Mouse (Mus musculus) olfactory bulb, adult 2 months (tissue): ENCODE measurements around the gene Sipa1l3. TPM values are rescaled to one million over a fixed set of nuclear protein-coding genes. Genes with fewer than 3 reads are reported as not detected.

ENCODE experiments used
- H3K27ac ChIP-seq: fragments of 200-500 bp; 2 replicates; pipeline ENCODE4 v1.5.1; 2012; ENCODE audit warnings: low read depth, low read length; ENCODE audit not compliant: insufficient read depth
- H3K4me1 ChIP-seq: fragments of 200-500 bp; 2 replicates; pipeline ENCODE4 v1.6.1; 2012; ENCODE audit warnings: low read length; ENCODE audit not compliant: control insufficient read depth, insufficient read depth
- H3K4me3 ChIP-seq: fragments of 200-500 bp; 2 replicates; pipeline ENCODE4 v1.5.1; 2012; ENCODE audit warnings: mild to moderate bottlenecking, low read depth, low read length, moderate library complexity; ENCODE audit not compliant: insufficient read depth
- CTCF ChIP-seq: fragments of 200-500 bp; IDR thresholded peaks from 2 replicates; pipeline ENCODE4 v1.5.1; 2012; ENCODE audit warnings: low read depth, mild to moderate bottlenecking, low read length, moderate library complexity; ENCODE audit not compliant: insufficient read depth
- POLR2A ChIP-seq: fragments of 200-500 bp; IDR thresholded peaks from 2 replicates; pipeline ENCODE4 v1.6.1; 2012; ENCODE audit warnings: mild to moderate bottlenecking, low read depth, low read length, moderate library complexity; ENCODE audit not compliant: insufficient read depth
- WGBS: fragments of 180-500 bp; shearing (Covaris S2); methylation state at CpG from one replicate; pipeline ENCODE4 v1.1.7; 2018; 5-methylcytosine and 5-hydroxymethylcytosine counted together
- polyA plus RNA-seq: library from polyadenylated mRNA; stranded (reverse); fragments of >200 nt; gene quantifications from 2 replicates; pipeline ENCODE4 v1.2.4, GENCODE M21; 2012; ENCODE audit warnings: low replicate concordance; ENCODE audit not compliant: missing spikeins, insufficient read depth, insufficient read length

Sipa1l3 gene
- polyA plus RNA-seq, 1 experiment: not detected

DNA sequence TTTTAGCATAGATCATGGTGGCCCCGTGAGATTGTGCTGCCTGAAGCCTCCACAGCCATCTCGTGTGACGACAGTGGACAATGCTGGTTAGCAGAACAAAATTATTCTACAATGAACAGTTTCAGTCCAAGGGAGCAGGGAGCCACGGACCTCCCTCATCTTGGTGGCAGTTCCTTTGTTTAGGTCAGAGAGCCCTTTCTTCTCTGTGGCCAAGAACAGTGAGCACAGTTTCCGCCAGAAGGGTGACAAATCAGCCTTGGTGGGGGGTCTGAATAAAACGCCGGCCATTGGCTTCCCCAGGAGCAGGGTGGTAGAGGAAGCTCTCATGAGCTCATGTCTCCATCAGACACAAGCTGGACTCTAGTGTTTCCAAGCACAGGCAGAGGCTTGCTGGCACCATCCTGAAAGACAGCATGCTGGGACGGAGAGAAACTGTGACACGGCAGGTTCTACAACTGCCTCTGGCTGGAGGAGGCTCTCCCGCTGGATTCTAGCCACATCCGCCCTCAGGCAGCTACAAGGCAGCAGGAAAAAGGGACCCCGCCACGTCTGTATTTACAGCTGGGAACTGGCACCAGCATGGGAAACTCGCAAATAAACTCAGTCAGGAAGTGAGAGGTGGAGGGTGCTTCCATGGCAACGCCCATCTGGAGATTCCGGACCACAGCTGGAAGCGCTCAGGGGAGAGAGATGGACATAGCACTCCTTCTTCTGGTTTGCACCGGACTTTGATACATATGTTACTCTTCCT lies 65.3 kb downstream of the Sipa1l3 start:
- WGBS: 22% methylated on average over 18 of the region's 18 CpGs
- Histone ChIP-seq H3K4me1 (peaks cover 32% of the 10 kb centered on the region), H3K4me3 (no peak overlapping the region), H3K27ac (no peak overlapping the region)
- no peak for TF ChIP-seq CTCF
- TF ChIP-seq POLR2A: no peak

GRCm38 (mm10) chr7:29452381-29452780 lies 66.1 kb downstream of the Sipa1l3 start:
- peaks cover 32% of the 10 kb centered on the region for H3K4me1 ChIP-seq

GRCm38 (mm10) chr7:29450175-29450574 lies 68.3 kb downstream of the Sipa1l3 start:
- WGBS: 70% methylated on average over 5 of the region's 5 CpGs
- Histone ChIP-seq H3K4me3 (no peak overlapping the region), H3K27ac (no peak overlapping the region), H3K4me1 (peaks cover 34% of the 10 kb centered on the region)
- TF ChIP-seq POLR2A (no peak), CTCF (no peak)

More at GRCm38 (mm10) chr7:29452381-29452780, 66.1 kb downstream of the Sipa1l3 start:
- Histone ChIP-seq H3K4me3 (no peak overlapping the region), H3K27ac (no peak overlapping the region)
- TF ChIP-seq POLR2A (no peak), CTCF (no peak)
- 85% methylated on average over 6 of the region's 6 CpGs for WGBS

DNA sequence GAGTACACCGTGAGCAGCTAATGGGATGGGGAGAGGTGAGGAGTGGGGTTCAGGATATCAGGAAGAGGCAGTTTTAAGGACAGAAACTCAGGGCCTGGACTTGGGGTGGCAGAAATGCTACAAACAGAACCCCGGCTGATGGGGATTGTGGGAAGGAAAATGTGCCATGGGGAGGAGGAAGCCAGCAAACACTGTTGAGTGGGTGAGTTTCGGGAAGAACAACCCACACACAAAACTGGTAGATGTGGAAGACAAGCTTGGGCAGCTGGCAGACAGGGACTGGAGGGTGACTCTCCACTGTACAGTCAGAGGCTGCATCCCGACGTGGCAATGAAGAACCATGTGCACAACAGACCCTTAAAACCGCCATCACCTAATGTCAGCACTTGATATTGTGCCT lies 69.6 kb downstream of the Sipa1l3 start:
- no peak overlapping the region for H3K27ac ChIP-seq
- H3K4me3 ChIP-seq: no peak overlapping the region
- peaks cover 43% of the 10 kb centered on the region for H3K4me1 ChIP-seq
- WGBS: 68% methylated on average over 6 of the region's 6 CpGs
- TF ChIP-seq CTCF (no peak), POLR2A (no peak)

- TF ChIP-seq POLR2A (no peak), CTCF (no peak)
- Histone ChIP-seq H3K4me1 (peaks cover 36% of the 10 kb centered on the region), H3K4me3 (no peak overlapping the region), H3K27ac (no peak overlapping the region)
- WGBS: 91% methylated on average over 11 of the region's 11 CpGs
These were observed 71.2 kb downstream of the Sipa1l3 start for GRCm38 (mm10) chr7:29447147-29447829.

DNA sequence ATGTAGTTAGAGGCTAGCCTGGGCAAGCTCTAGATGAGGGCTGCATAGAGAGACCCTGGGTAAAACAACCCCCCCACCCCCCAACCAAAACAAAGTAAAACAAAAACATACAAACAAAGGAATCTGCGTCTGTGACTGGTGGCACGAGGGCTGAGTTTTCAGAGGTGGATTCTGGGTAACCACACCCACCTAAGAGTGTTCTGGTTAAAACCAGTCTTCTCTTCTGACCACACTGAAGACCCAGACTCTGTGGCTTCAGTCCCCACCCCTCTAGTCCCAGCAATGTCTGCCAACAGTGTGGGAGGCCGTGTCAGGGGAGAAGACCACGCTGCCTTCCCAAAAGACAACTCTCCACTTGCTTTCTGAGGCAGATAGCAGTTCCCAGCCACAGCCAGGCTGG lies 72.3 kb downstream of the Sipa1l3 start:
- no peak overlapping the region for H3K27ac ChIP-seq
- WGBS: 84% methylated on average over 4 of the region's 4 CpGs
- TF ChIP-seq POLR2A (no peak), CTCF (no peak)
- no peak overlapping the region for H3K4me3 ChIP-seq
- H3K4me1 ChIP-seq: peaks cover 33% of the 10 kb centered on the region

DNA sequence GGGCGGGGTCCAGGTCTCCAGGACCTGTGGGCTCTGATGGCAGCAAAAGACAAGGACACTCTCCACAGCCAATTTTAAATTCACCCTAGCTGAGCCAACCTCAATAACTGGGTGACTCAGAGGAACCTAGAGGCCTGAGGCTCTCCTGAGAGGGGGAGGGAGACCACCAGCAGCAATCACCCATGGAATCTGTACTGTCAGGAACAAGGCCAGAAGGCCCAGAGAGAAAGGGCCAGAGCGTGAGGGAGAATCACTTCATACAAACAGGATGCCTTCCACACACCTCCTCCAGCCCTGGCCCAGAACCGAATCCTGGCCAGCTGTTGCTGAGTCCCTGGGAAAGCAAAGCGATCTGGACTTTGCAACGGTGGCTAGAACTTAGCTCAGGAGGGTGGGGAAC lies 73.9 kb downstream of the Sipa1l3 start:
- Histone ChIP-seq H3K27ac (peak overlapping the region; percentile 40; the same call in 1 of the 2 replicates), H3K4me3 (no peak overlapping the region), H3K4me1 (peaks cover 40% of the 10 kb centered on the region)
- 81% methylated on average over 5 of the region's 5 CpGs for WGBS
- TF ChIP-seq CTCF (no peak), POLR2A (no peak)

DNA sequence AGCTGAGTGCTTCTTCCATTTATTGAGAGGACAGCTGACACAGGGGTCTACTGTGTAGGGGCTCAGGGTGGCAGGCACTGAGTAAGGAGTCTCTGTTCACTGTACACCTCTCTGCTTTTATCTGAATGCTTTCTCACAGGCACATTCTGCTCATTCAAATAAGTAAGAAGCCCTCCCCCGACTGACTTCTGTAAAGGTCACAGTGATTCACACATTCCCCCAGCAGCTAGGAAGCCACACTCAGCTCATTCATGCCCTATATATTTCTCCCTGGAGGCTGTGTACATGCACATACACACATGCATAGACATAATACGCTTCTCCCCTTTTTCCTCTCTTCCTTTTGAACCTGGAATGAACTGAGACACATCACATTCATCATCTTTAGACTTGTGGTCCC lies 74.4 kb downstream of the Sipa1l3 start:
- TF ChIP-seq CTCF: no peak
- TF ChIP-seq POLR2A: no peak
- Histone ChIP-seq H3K4me1 (peaks cover 39% of the 10 kb centered on the region), H3K27ac (peak overlapping the region; percentile 53), H3K4me3 (no peak overlapping the region)
- 35% methylated on average over 2 of the region's 2 CpGs for WGBS

- Histone ChIP-seq H3K27ac (no peak overlapping the region), H3K4me3 (no peak overlapping the region), H3K4me1 (peaks cover 53% of the 10 kb centered on the region)
- TF ChIP-seq CTCF (no peak), POLR2A (no peak)
- 49% methylated on average over 9 of the region's 9 CpGs for WGBS
These were observed 76.6 kb downstream of the Sipa1l3 start for GRCm38 (mm10) chr7:29441793-29442192.
